Mouse (Mus musculus): ENCODE data around the gene Tgfbr3.

Gene Tgfbr3

GRCm38 (mm10) chr5:107147413-107147812, 142.0 kb downstream of the Tgfbr3 start:
- DNase-seq (ENCODE audit: low spot score) = no peak

DNA sequence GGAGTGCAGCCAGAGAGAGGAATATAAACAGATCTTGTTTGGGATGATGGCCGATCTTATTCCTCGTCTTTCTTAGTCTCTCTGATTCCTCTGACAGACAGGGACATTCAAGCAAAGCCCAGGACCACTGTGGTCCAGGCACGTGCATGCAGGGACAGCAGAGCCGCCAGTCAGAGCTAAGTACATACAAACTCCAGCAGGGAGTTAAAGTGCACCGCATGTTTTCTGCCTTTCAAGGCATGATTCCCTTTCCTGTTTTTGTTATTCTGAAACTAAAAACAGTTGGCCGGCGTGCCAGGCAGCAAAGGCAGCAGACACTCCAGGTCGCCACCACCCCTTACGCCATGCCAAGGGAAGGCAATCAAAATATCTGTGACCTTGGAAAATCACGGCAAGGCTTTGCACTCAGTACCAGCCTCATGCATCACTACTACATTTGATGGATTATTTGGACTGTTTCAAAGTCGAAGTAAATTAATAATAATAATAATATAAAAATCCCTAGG, 143.3 kb downstream of the Tgfbr3 start:
- no peak for DNase-seq (ENCODE audit: low spot score)

- DNase-seq (ENCODE audit: low spot score) = no peak
Observed at GRCm38 (mm10) chr5:107145125-107145524, 144.3 kb downstream of the Tgfbr3 start.

- DNase-seq (ENCODE audit: low spot score) = no peak
Observed at GRCm38 (mm10) chr5:107144263-107144843, 145.1 kb downstream of the Tgfbr3 start.

DNA sequence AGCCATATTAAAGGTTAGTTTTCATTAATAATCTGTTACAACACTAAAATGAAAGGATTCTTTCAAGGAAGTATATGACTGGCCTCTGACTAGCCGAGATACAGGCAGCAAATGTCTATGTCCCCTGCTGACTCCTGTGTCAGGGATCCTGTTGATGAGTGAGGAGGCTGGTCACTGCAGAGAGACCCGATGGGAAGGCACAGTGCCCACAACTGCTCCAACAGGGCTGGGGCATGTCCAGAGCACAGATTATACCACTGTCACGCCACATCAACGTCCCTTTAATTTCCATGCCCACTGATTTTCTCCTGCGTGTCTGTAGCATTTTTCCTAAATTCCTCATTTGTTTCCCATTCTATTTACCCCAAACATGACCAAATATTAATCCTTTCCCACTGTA, 146.0 kb downstream of the Tgfbr3 start:
- no peak for DNase-seq (ENCODE audit: low spot score)

DNA sequence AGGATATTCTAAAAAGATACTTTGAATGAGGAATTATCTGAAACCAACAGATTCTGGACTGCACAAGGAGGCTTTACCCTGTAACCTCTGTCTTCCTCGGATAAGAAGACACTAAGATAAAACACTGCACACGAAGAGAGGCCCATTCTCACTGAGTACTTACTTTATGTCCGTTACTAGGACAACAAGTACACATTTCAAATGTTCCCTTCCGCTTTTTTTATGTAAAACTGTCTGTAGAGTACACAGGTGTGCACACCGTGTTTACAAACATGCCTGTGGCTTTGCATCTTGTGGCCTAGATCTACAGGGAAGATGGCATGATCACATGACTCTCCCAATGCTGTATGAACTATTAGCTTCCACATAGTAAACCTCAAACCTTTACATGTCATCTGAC, 146.6 kb downstream of the Tgfbr3 start:
- no peak for DNase-seq (ENCODE audit: low spot score)

DNA sequence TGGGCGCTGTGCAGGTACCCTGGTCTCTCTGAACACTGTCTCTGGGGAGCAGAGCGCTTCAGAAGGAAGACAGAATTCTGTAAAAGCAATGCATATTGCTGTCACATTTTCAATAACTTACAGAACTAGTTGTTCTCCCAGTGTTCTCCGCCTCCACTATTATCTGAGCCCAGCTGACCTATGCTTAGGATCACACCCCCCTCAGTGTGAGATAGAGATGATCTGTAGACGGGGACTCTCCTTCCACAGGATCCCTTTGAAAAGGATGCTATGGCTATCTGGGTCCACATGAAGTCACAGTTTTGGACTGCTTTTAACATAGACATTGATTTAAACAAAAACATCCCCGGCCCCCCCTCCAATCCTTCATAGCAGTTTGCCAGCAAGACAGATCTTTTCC, 148.1 kb downstream of the Tgfbr3 start:
- DNase-seq (ENCODE audit: low spot score) = no peak

GRCm38 (mm10) chr5:107139800-107140651, 149.4 kb downstream of the Tgfbr3 start:
- no peak for DNase-seq (ENCODE audit: low spot score)

- no peak for DNase-seq (ENCODE audit: low spot score)
Observed at GRCm38 (mm10) chr5:107133336-107133735, 156.1 kb downstream of the Tgfbr3 start.

DNA sequence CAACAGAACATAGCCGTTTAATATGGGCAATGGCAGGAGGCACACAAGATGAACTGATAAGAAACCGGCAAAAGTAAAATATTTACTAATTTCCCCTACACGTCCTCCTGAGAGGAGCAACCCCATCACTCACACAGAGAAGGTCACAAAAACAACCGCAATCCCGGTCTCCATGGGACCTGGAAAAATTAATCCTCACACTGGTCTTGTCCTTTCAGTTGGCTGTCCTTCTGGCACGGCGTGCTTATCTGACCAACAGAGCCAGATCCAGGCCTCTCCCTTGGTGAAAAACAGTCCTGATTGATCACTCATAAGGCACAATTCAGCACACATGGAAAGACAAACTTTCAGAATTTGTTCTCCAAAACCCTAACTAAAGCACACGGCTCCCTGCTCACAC, 157.2 kb downstream of the Tgfbr3 start:
- no peak for DNase-seq (ENCODE audit: low spot score)

- DNase-seq (ENCODE audit: low spot score) = no peak
Observed at GRCm38 (mm10) chr5:107129304-107129703, 160.1 kb downstream of the Tgfbr3 start.

DNA sequence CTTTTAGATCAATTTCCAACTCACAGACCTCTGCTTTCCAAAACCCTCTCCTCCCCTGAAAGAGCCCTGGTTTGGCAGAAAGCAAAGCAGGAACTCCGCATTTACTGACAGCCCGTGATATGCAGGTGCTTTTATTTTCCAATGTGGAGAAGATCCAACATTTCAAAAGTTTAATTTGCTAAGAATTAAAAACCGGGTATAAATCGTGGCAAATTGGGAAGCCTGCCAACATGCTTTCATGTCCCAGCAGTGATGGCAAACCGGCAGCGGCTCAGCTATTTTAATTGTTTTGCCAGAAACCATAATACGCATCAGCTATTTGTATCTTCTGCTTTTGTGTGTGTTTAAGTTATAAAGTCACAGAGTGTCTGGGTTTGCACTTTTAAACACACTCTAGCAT, 162.9 kb downstream of the Tgfbr3 start:
- DNase-seq (ENCODE audit: low spot score) = peak; percentile 29

GRCm38 (mm10) chr5:107125131-107125530, 164.3 kb downstream of the Tgfbr3 start:
- no peak for DNase-seq (ENCODE audit: low spot score)

DNA sequence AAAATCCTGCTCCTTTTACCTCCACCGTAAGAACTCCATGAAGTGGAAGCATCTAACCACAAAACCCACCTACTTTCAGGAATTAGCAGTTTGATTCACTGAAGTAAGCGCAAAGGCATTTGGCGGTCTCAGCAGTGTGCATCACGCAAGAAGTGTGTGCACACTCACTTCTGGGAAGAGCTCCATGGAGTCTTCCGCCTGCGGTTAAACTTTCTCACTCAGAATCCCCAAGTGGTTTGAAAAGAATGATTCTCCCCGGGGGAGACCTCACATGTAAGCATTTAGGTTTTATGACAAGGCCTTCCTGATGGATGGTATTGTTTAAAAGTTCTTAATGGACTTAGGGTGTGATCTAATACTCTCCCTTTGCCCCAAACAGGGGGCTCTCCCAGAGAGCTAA, 164.9 kb downstream of the Tgfbr3 start:
- DNase-seq (ENCODE audit: low spot score) = no peak

DNA sequence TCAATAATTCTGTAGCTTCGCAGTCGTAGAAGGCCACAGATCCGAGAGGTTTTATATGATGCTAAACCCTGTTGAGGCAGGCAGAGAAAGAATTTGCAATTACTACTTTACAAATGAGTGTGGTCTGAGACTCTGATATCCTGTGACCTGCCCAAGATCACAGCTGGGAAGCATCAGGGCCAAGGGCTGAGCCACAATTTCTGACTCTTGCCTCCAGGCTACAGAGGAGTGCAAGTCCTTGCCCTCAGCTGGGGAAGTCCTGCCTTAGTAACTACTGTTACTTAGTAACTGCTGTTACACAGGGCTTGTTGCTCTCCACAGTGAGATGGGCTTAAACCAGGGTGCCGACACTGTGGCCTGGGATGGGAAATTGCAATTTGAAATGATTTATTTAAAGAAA, 166.8 kb downstream of the Tgfbr3 start:
- no peak for DNase-seq (ENCODE audit: low spot score)

- no peak for DNase-seq (ENCODE audit: low spot score)
Observed at GRCm38 (mm10) chr5:107121086-107121485, 168.3 kb downstream of the Tgfbr3 start.

GRCm38 (mm10) chr5:107120624-107121023, 168.8 kb downstream of the Tgfbr3 start:
- DNase-seq (ENCODE audit: low spot score) = no peak

DNA sequence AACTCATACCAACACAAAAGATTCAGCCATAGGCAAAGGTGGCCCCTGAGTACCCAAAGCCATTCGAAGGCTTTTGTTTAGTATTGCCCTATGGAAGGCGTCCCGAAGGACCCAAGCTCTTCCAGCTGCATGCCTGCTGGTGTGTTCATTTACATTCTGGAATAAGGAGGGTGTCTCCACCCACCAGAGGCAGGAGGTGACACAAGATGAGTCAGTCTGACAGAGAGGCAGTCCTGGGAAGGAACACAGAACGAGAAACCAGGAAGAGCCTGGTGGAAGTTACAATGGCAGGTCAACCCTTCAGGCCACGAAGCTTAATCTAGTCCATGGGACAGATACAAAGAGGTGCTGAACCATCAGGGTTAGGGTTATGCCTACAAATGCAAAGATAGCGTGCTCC, 169.5 kb downstream of the Tgfbr3 start:
- no peak for DNase-seq (ENCODE audit: low spot score)

DNA sequence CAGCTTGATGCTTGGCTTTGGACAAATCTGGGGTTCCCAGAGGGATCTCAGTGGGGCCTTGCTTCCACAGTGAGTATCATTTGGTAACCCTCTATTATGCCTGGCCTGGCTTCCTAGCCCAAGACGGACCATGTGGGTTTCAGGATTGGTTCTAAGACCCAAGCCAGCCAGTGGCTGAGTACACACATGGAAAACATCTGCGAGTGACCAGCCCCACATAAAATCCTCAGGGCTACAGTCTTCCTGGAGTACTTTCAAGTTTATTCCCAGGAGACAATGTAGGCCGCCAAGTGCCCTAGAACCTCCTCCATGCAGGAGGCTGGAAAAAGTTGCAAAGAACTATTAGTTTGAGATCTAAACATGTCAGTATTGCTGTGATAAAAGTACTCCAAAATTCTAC, 172.6 kb downstream of the Tgfbr3 start:
- DNase-seq (ENCODE audit: low spot score) = no peak

- DNase-seq (ENCODE audit: low spot score) = no peak
Observed at GRCm38 (mm10) chr5:107112656-107113275, 176.7 kb downstream of the Tgfbr3 start.

- DNase-seq (ENCODE audit: low spot score) = no peak
Observed at GRCm38 (mm10) chr5:107111802-107112201, 177.6 kb downstream of the Tgfbr3 start.

GRCm38 (mm10) chr5:107110880-107111520, 178.4 kb downstream of the Tgfbr3 start:
- DNase-seq (ENCODE audit: low spot score) = no peak
